Mouse (Mus musculus) spleen, adult 2 months (tissue): ENCODE data around the gene Prm3. TPM values are rescaled to one million over a fixed set of nuclear protein-coding genes. Genes with fewer than 3 reads are reported as not detected.

Experiments used
- DNase-seq, 2 experiments: peaks; one replicate each; pipeline versions ENCODE4 v3.0.0 to v3.0.0-alpha.2; 2012 to 2021; ENCODE audit warnings: low spot score in 2 of 2, low read depth in 1 of 2
- H3K27ac ChIP-seq: fragments of 200-500 bp; 2 replicates; pipeline ENCODE4 v1.5.1; 2012; ENCODE audit warnings: low read length, inconsistent platforms; ENCODE audit not compliant: insufficient read depth
- H3K27me3 ChIP-seq: fragments of 200-500 bp; 2 replicates; pipeline ENCODE4 v1.6.1; 2012; ENCODE audit warnings: mild to moderate bottlenecking, moderate library complexity, low read length, inconsistent platforms; ENCODE audit not compliant: control insufficient read depth, insufficient read depth
- H3K36me3 ChIP-seq: fragments of 200-500 bp; 2 replicates; pipeline ENCODE4 v1.6.1; 2012; ENCODE audit warnings: mild to moderate bottlenecking, low read length, inconsistent platforms; ENCODE audit not compliant: control insufficient read depth, insufficient read depth
- H3K4me1 ChIP-seq: fragments of 200-500 bp; 2 replicates; pipeline ENCODE4 v1.6.1; 2011; ENCODE audit warnings: inconsistent platforms; ENCODE audit not compliant: control insufficient read depth, insufficient read depth, insufficient read length
- H3K4me3 ChIP-seq: fragments of 200-500 bp; 2 replicates; pipeline ENCODE4 v1.5.1; 2011; ENCODE audit warnings: mild to moderate bottlenecking, inconsistent platforms; ENCODE audit not compliant: insufficient read depth, insufficient read length; ENCODE audit errors: extremely low read depth
- CTCF ChIP-seq: fragments of 200-500 bp; IDR thresholded peaks from 2 replicates; pipeline ENCODE4 v1.5.1; 2011; ENCODE audit warnings: mild to moderate bottlenecking, inconsistent platforms; ENCODE audit not compliant: insufficient read depth, insufficient read length, insufficient replicate concordance; ENCODE audit errors: extremely low read depth
- POLR2A ChIP-seq: fragments of 200-500 bp; IDR thresholded peaks from 2 replicates; pipeline ENCODE4 v1.6.1; 2011; ENCODE audit warnings: low read depth, low read length, inconsistent platforms
- WGBS: fragments of 180-500 bp; shearing (Covaris S2); methylation state at CpG from one replicate; pipeline ENCODE4 v1.1.7; 2018; 5-methylcytosine and 5-hydroxymethylcytosine counted together
- polyA plus RNA-seq: library from polyadenylated mRNA; depleted of rRNA; stranded (reverse); fragments of >200 nt; gene quantifications from 2 replicates; pipeline ENCODE4 v1.2.3, GENCODE M21; 2012

The Prm3 gene
- polyA plus RNA-seq, 1 experiment = not detected

DNA sequence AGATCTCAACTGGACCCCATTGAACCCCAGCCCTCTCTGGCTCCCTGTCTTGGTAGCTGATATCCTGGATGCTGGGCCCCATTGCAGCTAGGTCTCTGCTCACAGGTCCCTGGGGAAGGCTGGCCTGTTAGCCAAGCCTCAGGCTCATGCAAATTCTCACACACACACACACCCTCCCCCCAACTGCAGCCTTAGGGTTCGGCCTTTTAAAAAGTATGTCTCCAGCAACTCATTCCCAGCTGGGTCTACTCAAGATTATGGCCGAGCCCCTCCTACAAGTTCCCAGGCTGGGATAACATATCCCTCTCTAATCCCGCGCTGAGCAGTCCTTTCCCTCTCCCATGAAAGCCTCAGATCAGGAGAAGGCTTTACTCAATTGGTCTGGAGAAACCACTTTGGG, 30.7 kb upstream of the Prm3 start:
- Histone ChIP-seq H3K4me3 (no peak overlapping the region), H3K36me3 (no peaks in the 10 kb centered on the region), H3K27ac (no peak overlapping the region), H3K4me1 (peaks cover 16% of the 10 kb centered on the region; the same call in 1 of the 2 replicates), H3K27me3 (no peaks in the 10 kb centered on the region)
- 68% methylated on average over 4 of the region's 4 CpGs for WGBS
- TF ChIP-seq POLR2A (no peak), CTCF (no peak)
- no peak for DNase-seq

DNA sequence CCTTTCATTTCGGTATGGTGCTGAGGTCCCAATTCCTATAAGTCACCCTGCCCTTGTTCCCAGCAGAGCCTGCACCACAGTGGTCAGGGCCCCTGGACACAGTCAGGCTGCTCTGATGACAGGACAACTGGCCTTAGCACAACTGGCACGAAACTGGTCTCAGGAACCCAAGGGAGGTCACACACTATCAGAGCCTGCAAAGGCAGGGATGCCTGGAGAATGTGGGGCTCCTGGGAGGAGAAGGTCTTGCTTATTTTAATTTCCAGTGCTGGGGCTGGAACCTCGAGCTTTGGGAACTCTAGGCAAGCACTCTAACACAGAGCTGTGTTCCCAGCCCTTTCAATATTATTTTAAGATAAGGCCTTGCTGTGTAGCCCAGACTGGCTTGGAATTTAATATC, 29.3 kb upstream of the Prm3 start:
- 84% methylated on average over 3 of the region's 3 CpGs for WGBS
- H3K4me3 ChIP-seq = no peak overlapping the region

DNA sequence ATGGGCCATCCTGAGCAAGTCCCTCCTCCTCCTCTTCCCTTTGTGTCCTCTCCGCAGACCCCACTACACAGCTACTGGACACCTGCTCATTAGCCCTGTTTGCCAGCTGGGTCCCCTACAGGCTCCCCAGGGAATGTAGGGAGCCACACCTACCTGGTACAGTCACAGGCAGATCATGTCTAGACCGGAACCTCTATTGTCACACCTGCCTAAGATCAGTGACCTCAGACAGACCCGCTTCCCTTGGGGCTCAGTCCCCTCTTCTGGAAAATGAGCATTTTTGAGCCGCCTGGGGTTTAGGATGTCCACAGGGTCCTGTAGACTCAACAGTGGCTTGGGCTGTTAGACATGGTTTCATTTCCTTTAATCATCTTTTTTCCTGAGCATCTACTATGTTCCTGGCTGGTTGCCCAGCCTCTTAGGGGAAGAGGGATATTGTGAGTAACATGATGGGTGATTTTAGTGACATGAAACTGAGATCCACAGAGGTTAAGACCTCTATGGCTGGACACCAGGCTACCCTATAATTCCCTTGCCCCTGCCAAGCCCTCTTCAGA, 27.9 kb upstream of the Prm3 start:
- DNase-seq = no peak
- H3K36me3 ChIP-seq = no peaks in the 10 kb centered on the region
- H3K27me3 ChIP-seq = no peaks in the 10 kb centered on the region
- peaks cover 22% of the 10 kb centered on the region; the same call in 1 of the 2 replicates for H3K4me1 ChIP-seq
- 36% methylated on average over 4 of the region's 4 CpGs for WGBS
- no peak overlapping the region for H3K27ac ChIP-seq
- no peak for TF ChIP-seq POLR2A
- TF ChIP-seq CTCF = no peak
- no peak overlapping the region for H3K4me3 ChIP-seq

More for the DNA sequence above, 29.3 kb upstream of the Prm3 start:
- H3K27ac ChIP-seq = no peak overlapping the region
- TF ChIP-seq POLR2A (no peak), CTCF (no peak)
- DNase-seq = no peak
- no peaks in the 10 kb centered on the region for H3K27me3 ChIP-seq
- H3K4me1 ChIP-seq = peaks cover 16% of the 10 kb centered on the region; the same call in 1 of the 2 replicates
- H3K36me3 ChIP-seq = no peaks in the 10 kb centered on the region

DNA sequence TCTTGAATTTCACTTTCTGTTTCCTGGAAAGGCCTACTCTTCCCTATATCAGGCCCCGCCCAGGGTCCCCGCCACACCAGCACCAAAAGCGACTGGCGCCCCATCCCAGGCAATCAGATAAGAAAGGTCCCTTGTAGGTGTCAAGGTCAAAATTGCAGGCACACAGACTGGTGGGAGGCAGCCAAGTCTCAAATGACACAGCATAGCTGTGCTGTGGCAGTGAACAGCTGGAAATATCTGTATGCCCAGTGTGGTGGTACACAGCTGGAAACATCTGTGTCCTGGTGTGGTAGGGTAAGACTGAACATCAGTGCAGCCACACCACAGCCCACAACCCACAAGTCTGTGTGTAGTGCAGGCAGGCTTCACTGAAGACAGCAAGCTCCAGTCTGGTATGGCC, 24.1 kb upstream of the Prm3 start:
- Histone ChIP-seq H3K27me3 (no peaks in the 10 kb centered on the region), H3K4me3 (no peak overlapping the region), H3K4me1 (peaks cover 19% of the 10 kb centered on the region; the same call in 1 of the 2 replicates), H3K36me3 (no peaks in the 10 kb centered on the region), H3K27ac (no peak overlapping the region)
- 45% methylated on average over 4 of the region's 4 CpGs for WGBS
- TF ChIP-seq POLR2A = no peak
- TF ChIP-seq CTCF = no peak
- DNase-seq = no peak

DNA sequence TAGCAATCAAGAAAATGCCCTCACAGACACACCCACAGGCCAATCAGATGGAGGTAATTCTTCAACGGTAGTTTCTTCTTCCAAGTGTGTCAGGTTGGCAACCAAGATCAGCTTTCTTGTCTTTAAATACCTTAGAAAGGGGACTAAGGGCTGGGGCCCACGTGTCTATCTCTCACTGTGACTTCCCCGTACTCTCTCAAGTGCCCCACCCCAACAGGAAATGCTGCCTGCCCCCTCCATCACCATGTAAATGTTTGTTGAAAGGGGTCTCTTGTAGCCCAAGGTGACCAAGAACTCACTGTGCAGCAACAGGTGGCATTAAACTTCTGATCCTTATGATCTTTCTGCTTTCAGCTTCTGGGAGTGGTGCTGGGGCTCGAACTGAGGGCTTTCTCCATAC, 23.0 kb upstream of the Prm3 start:
- peaks cover 19% of the 10 kb centered on the region; the same call in 1 of the 2 replicates for H3K4me1 ChIP-seq
- TF ChIP-seq POLR2A (no peak), CTCF (no peak)
- H3K27me3 ChIP-seq = no peaks in the 10 kb centered on the region
- no peak overlapping the region for H3K4me3 ChIP-seq
- H3K36me3 ChIP-seq = no peaks in the 10 kb centered on the region
- no peak overlapping the region for H3K27ac ChIP-seq
- no peak for DNase-seq
- WGBS = 52% methylated on average over 4 of the region's 4 CpGs

DNA sequence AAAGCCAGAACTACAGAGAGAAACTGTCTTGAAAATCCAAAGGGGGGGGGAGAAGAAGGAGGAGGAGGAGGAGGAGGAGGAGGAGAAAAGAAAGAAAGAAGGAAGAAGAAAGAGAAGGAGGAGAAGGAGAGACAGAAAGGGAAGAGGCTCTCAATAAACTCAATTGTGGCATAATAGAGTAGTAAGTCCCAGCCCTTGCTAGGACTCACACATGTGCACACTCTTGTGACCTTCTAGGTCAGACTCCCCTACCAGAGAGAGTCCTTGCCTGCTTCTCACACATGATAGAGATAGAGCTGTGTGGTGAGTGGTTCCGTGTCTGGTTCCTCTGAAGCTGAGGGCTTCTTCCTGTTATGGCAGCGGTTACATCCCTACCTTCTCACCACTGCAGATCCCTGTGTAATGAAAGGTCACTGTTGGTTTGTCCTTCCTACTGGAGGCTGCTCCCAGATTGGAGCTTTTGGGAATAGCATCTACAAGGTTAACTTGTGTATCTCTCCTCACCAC, 22.2 kb upstream of the Prm3 start, which contains the start of gene Gm11172:
TSS of gene Gm11172 (plus strand) at position 51 of the 507 bp plus-strand sequence.
- peaks cover 12% of the 10 kb centered on the region; the same call in 1 of the 2 replicates for H3K4me1 ChIP-seq
- TF ChIP-seq CTCF (no peak), POLR2A (no peak)
- no peak within 1 kb of the TSS for H3K4me3 ChIP-seq
- no peaks in the 10 kb centered on the region for H3K27me3 ChIP-seq
- WGBS = 38% methylated on average over 2 of the region's 2 CpGs
- DNase-seq = no peak
- H3K27ac ChIP-seq = no peak within 1 kb of the TSS
- no peaks in the 10 kb centered on the region for H3K36me3 ChIP-seq

DNA sequence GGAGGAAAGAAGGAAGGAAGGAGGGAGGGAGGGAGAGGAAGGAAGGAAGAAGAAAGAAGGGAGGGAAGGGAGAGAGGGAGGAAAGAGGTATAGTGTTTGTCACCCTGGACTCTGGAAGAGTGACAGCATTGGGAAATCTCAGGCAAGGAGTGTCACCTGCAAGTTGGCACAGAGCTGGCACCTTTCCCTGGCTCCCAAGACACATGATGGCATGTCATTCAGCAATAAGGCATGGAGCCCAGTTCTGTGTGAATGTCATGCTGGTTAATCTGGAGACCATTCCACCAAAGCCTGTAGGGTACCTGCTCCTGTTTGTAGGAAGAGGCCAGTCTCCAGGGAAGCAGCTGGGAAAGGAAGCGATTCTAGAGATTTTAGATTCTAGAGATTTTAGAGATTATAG, 19.7 kb upstream of the Prm3 start:
- TF ChIP-seq CTCF (no peak), POLR2A (no peak)
- DNase-seq = no peak
- H3K4me1 ChIP-seq = peaks cover 28% of the 10 kb centered on the region; the same call in 1 of the 2 replicates
- 90% methylated on average over 1 of the region's 1 CpGs for WGBS
- no peak overlapping the region for H3K4me3 ChIP-seq
- no peak overlapping the region for H3K27ac ChIP-seq
- H3K36me3 ChIP-seq = no peaks in the 10 kb centered on the region
- H3K27me3 ChIP-seq = no peaks in the 10 kb centered on the region
